Mouse (Mus musculus) forebrain, embryonic 10.5 days (tissue): ENCODE results near the gene Cdc42ep2. TPM values are rescaled to one million over a fixed set of nuclear protein-coding genes. Genes with fewer than 3 reads are reported as not detected.

Experiments used
- DNase-seq: peaks from one replicate; pipeline ENCODE4 v3.0.0-alpha.2; 2017; ENCODE audit warnings: low spot score; ENCODE audit errors: extremely low spot score
- H3K27ac ChIP-seq: fragments of 300-500 bp; sonication (generic); 2 replicates; pipeline ENCODE4 v1.5.1; 2016; ENCODE audit warnings: mild to moderate bottlenecking
- H3K27me3 ChIP-seq: fragments of 300-500 bp; sonication (generic); 2 replicates; pipeline ENCODE4 v1.6.1; 2016; ENCODE audit warnings: mild to moderate bottlenecking; ENCODE audit not compliant: poor library complexity, severe bottlenecking
- H3K36me3 ChIP-seq: fragments of 300-500 bp; sonication (generic); replicated peaks from 2 replicates; pipeline ENCODE4 v1.6.1; 2016; ENCODE audit warnings: mild to moderate bottlenecking, moderate library complexity
- H3K4me1 ChIP-seq: fragments of 300-500 bp; sonication (generic); 2 replicates; pipeline ENCODE4 v1.6.1; 2016
- H3K4me3 ChIP-seq: fragments of 300-500 bp; sonication (generic); 2 replicates; pipeline ENCODE4 v1.5.1; 2016; ENCODE audit warnings: mild to moderate bottlenecking, moderate library complexity
- H3K9me3 ChIP-seq: fragments of 300-500 bp; sonication (generic); 2 replicates; pipeline ENCODE4 v1.6.1; 2016; ENCODE audit warnings: mild to moderate bottlenecking, moderate library complexity
- WGBS: fragments of 180-500 bp; shearing (Covaris S2); methylation state at CpG from one replicate; pipeline ENCODE4 v1.1.7; 2016; 5-methylcytosine and 5-hydroxymethylcytosine counted together
- polyA plus RNA-seq: library from polyadenylated mRNA; unstranded; fragments of >200 nt; fragmentation: Nextera tagmentation; extraction: Ambion mirVana; gene quantifications from 2 replicates; pipeline ENCODE4 v1.2.1, GENCODE M21; 2016

Cdc42ep2 gene
- 1.1 and 1.5 TPM in 2 replicates for polyA plus RNA-seq

- Histone ChIP-seq H3K4me1 (peaks cover 52% of the 10 kb centered on the region), H3K27me3 (peaks cover 26% of the 10 kb centered on the region), H3K9me3 (no peaks in the 10 kb centered on the region), H3K27ac (peak within 1 kb of the TSS; percentile 63), H3K36me3 (no peaks in the 10 kb centered on the region), H3K4me3 (peak within 1 kb of the TSS; percentile 62)
- WGBS = 1% methylated on average over 18 of the region's 18 CpGs
- DNase-seq = peak; percentile 92
Measured at GRCm38 (mm10) chr19:5924713-5925093, at the start of gene Cdc42ep2. Gene Cdc42ep2, minus strand, starts transcription at chr19:5924816.

GRCm38 (mm10) chr19:5967664-5968063, 43.0 kb upstream of the Cdc42ep2 start:
- 91% methylated on average over 10 of the region's 10 CpGs for WGBS
- Histone ChIP-seq H3K36me3 (no peaks in the 10 kb centered on the region), H3K9me3 (no peaks in the 10 kb centered on the region), H3K27me3 (no peaks in the 10 kb centered on the region), H3K27ac (no peak overlapping the region), H3K4me3 (no peak overlapping the region), H3K4me1 (peaks cover 22% of the 10 kb centered on the region)
- DNase-seq = no peak

- H3K27ac ChIP-seq = no peak overlapping the region
- 73% methylated on average over 6 of the region's 6 CpGs for WGBS
- no peak for DNase-seq
Measured at GRCm38 (mm10) chr19:5966786-5967185, 42.2 kb upstream of the Cdc42ep2 start.

GRCm38 (mm10) chr19:5965910-5966309, 41.3 kb upstream of the Cdc42ep2 start:
- H3K4me1 ChIP-seq = peaks cover 37% of the 10 kb centered on the region
- H3K27me3 ChIP-seq = no peaks in the 10 kb centered on the region
- peaks cover 14% of the 10 kb centered on the region for H3K36me3 ChIP-seq
- H3K27ac ChIP-seq = no peak overlapping the region
- WGBS = 88% methylated on average over 2 of the region's 2 CpGs
- H3K4me3 ChIP-seq = no peak overlapping the region
- H3K9me3 ChIP-seq = no peaks in the 10 kb centered on the region
- DNase-seq = no peak

More at GRCm38 (mm10) chr19:5966786-5967185, 42.2 kb upstream of the Cdc42ep2 start:
- Histone ChIP-seq H3K36me3 (peaks cover 5% of the 10 kb centered on the region; the same call in 1 of the 2 replicates), H3K4me1 (peaks cover 29% of the 10 kb centered on the region), H3K4me3 (no peak overlapping the region), H3K9me3 (no peaks in the 10 kb centered on the region), H3K27me3 (no peaks in the 10 kb centered on the region)

- WGBS = 13% methylated on average over 4 of the region's 4 CpGs
- H3K4me3 ChIP-seq = peak overlapping the region; percentile 82; the same call in 1 of the 2 replicates
- peaks cover 37% of the 10 kb centered on the region for H3K4me1 ChIP-seq
- H3K27ac ChIP-seq = 0 out of 2 replicates have a peak overlapping the region, but pooled peaks have one; percentile 92
- peak; percentile 74 for DNase-seq
- no peaks in the 10 kb centered on the region for H3K27me3 ChIP-seq
- no peaks in the 10 kb centered on the region for H3K9me3 ChIP-seq
- H3K36me3 ChIP-seq = peaks cover 20% of the 10 kb centered on the region
Measured at GRCm38 (mm10) chr19:5965280-5965679, 40.7 kb upstream of the Cdc42ep2 start.

- Histone ChIP-seq H3K36me3 (peaks cover 25% of the 10 kb centered on the region), H3K27ac (peak overlapping the region; percentile 92; the same call in 1 of the 2 replicates), H3K9me3 (no peaks in the 10 kb centered on the region), H3K4me3 (peak overlapping the region; percentile 82), H3K4me1 (peaks cover 37% of the 10 kb centered on the region), H3K27me3 (no peaks in the 10 kb centered on the region)
- no peak for DNase-seq
- 79% methylated on average over 2 of the region's 2 CpGs for whole genome bisulfite sequencing
Measured at GRCm38 (mm10) chr19:5964804-5965203, 40.2 kb upstream of the Cdc42ep2 start.

GRCm38 (mm10) chr19:5963883-5964562, 39.4 kb upstream of the Cdc42ep2 start, which contains the start of gene Pola2:
Gene Pola2, minus strand, starts transcription at chr19:5964202.
- Histone ChIP-seq H3K9me3 (no peaks in the 10 kb centered on the region), H3K36me3 (peaks cover 33% of the 10 kb centered on the region), H3K27me3 (no peaks in the 10 kb centered on the region), H3K4me1 (peaks cover 37% of the 10 kb centered on the region), H3K27ac (peak within 1 kb of the TSS; percentile 92), H3K4me3 (peak within 1 kb of the TSS; percentile 82)
- under 1% methylated on average over 50 of the region's 50 CpGs for WGBS
- DNase-seq = peak; percentile 88

- Histone ChIP-seq H3K4me1 (peaks cover 37% of the 10 kb centered on the region), H3K27ac (no peak overlapping the region), H3K4me3 (peak overlapping the region; percentile 82), H3K27me3 (no peaks in the 10 kb centered on the region), H3K9me3 (no peaks in the 10 kb centered on the region), H3K36me3 (peaks cover 46% of the 10 kb centered on the region)
- no peak for DNase-seq
- 41% methylated on average over 1 of the region's 1 CpGs for WGBS
Measured at GRCm38 (mm10) chr19:5962651-5963050, 38.0 kb upstream of the Cdc42ep2 start.

- H3K27me3 ChIP-seq = no peaks in the 10 kb centered on the region
- no peak for DNase-seq
- H3K4me3 ChIP-seq = no peak overlapping the region
- 93% methylated on average over 5 of the region's 5 CpGs for WGBS
- H3K36me3 ChIP-seq = peaks cover 97% of the 10 kb centered on the region
- H3K4me1 ChIP-seq = peaks cover 16% of the 10 kb centered on the region
- H3K9me3 ChIP-seq = no peaks in the 10 kb centered on the region
- H3K27ac ChIP-seq = no peak overlapping the region
Measured at GRCm38 (mm10) chr19:5957371-5957770, 32.8 kb upstream of the Cdc42ep2 start.

- DNase-seq = peak; percentile 68
- WGBS = 33% methylated on average over 3 of the region's 3 CpGs
- Histone ChIP-seq H3K9me3 (no peaks in the 10 kb centered on the region), H3K4me3 (no peak overlapping the region), H3K27me3 (no peaks in the 10 kb centered on the region), H3K4me1 (peaks cover 11% of the 10 kb centered on the region), H3K27ac (no peak overlapping the region), H3K36me3 (peaks cover 99% of the 10 kb centered on the region)
Measured at GRCm38 (mm10) chr19:5956685-5957084, 32.1 kb upstream of the Cdc42ep2 start.

- no peaks in the 10 kb centered on the region for H3K27me3 ChIP-seq
- H3K9me3 ChIP-seq = no peaks in the 10 kb centered on the region
- H3K27ac ChIP-seq = no peak overlapping the region
- H3K36me3 ChIP-seq = peaks cover 99% of the 10 kb centered on the region
- WGBS = 91% methylated on average over 28 of the region's 28 CpGs
- H3K4me3 ChIP-seq = no peak overlapping the region
- H3K4me1 ChIP-seq = peaks cover 4% of the 10 kb centered on the region; the same call in 1 of the 2 replicates
- DNase-seq = no peak
Measured at GRCm38 (mm10) chr19:5955704-5956670, 31.4 kb upstream of the Cdc42ep2 start.

- no peak for DNase-seq
- H3K36me3 ChIP-seq = peaks cover 99% of the 10 kb centered on the region
- WGBS = 95% methylated on average over 10 of the region's 10 CpGs
Measured at GRCm38 (mm10) chr19:5954936-5955335, 30.3 kb upstream of the Cdc42ep2 start.

More at GRCm38 (mm10) chr19:5954936-5955335, 30.3 kb upstream of the Cdc42ep2 start:
- no peaks in the 10 kb centered on the region for H3K9me3 ChIP-seq
- H3K4me1 ChIP-seq = peaks cover 3% of the 10 kb centered on the region; the same call in 1 of the 2 replicates
- no peaks in the 10 kb centered on the region for H3K27me3 ChIP-seq
- H3K27ac ChIP-seq = no peak overlapping the region
- H3K4me3 ChIP-seq = no peak overlapping the region
